Mouse (Mus musculus): ENCODE data around the gene Slc36a3.
"Not testable (repeated sequence)": the region's sequence is repeated elsewhere in the genome, so short reads cannot be mapped to it uniquely, and the experiment has no call there.

Gene Slc36a3

DNA sequence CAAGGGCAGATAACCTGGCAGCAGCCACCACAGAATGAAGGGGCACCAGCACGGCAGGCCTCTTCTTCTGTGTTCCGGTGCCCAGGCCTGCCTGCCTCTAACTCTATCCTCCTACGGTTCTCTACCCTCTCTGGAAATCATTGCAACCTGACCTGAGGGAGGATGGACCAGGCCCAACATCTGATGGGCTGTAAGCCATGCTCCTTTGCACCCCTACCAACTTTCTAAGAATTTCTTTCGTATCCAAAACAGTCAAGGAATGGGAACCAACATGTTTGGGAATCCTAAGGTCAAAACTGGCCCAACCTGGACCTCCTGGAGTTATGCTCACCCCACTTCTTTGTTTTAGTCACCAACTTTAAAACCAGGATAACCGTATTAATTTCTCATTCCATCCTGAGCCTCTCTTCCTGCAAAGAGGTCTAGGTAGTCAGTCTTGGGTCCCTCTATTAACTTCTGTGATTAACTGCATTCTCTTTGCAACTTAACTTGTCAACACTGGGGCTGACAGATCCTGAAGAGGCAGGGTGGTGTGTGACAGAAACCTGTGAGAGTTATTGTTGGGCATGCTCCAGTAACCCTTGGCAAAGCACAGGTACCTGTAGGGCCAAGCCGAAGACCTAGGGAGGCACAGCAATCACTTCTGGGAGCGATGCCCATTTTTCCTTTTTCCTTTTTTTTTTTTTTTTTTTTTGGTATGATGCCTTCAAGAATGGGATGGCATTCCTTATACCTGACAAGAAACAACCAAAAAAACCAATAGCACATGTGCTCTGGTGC is 41.8 kb downstream of the Slc36a3 start:
- DNase-seq (ENCODE audit: low spot score in 2 of 2): no peak

DNA sequence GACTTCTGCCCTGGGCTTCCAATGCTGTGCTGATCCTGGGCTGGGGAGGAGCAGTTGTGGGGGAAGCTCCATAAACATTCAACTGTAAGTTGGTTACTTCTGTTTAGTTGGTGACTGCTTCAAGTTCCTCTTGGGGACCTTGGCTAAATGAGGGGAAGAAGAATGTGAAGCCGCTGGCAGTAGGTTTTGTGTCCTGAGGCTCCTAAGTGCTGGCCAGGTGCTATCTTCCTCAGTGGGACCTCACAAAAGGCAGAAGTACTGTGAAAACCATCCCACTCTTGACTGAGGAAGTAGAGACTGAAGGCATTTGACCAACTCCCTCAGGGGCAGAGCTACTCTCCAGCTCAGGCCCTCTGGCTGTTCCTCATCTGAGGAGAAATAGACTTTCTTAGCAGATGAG is 44.9 kb downstream of the Slc36a3 start:
- DNase-seq (ENCODE audit: low spot score in 2 of 2): no peak

DNA sequence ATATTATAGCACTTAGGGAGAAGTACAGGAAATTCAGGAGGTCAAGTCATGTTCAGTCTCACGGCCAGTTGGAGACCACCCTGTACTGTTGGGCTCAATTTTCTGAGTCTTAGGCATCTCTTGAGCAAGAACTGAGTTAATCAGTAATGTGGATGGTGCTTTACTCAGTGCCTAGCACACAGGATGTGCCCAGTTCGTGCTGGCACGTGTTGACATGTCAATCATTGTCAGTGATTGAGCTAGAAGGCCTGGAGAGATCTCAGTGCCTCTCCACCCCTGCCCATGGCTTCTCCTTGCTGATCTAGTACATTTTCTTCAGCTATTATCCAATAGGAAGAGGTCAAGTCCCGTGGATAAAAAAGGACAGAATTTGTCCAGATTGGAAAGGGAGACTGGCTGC is 46.1 kb downstream of the Slc36a3 start:
- DNase-seq (ENCODE audit: low spot score in 2 of 2): no peak

DNA sequence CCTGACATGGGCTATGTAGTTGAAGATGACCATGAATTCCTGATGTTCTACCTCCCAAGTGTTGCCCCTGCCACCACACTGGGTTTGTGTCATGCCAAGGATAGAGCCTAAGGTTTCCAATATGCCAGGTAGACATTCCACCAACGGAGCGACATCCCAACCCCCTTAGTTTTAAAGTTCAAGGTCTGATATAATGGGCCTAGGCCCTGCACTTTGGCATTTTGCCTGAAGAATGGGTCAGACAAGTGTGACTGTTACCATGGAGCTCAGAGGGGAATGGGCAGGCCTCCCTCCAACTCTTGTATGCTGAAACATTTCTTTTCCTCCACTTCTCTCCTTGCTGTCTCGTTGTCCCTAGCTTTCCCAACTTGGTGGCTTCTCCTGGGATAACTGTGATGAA is 48.3 kb downstream of the Slc36a3 start:
- DNase-seq (ENCODE audit: low spot score in 2 of 2): no peak

DNA sequence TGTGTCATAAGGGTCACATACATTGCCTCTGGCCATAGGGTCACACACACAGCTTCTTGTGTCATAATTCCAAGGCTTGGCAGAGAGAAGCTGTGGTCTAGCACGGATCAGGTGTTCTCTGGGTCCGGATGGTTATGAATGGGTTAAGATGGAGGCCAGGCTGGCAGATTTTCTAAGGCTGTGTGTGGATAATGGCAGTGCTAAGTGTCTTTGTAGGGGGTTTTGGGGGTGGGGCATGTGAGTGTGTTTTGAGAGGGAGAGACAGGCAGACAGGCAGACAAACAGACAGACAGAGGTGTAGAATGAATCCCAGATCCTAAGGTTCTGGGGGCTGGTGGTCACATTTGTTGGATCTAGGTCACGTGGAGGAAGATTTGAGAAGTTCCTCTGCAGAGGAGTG is 49.5 kb downstream of the Slc36a3 start:
- DNase-seq (ENCODE audit: low spot score in 2 of 2): no peak

DNA sequence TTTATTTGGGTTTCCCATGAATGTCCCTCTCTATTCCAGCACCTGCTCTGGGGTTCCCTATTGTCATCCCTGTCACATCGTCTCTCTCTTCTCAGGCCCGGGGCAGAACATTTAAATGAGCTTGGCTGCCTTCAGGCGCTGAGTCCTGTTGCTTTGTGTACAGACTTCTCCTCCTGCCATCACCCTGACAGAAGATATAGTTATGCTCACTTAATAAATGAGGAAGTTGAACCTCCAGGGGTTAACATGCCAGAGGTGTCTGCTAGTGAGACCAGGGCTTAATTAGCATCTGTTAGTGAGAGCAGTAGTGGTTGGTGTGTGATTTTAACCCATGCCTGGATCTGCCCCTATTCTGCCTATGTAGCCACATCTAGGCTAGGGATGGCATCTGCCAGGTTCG is 51.6 kb downstream of the Slc36a3 start:
- DNase-seq (ENCODE audit: low spot score in 2 of 2): no peak

DNA sequence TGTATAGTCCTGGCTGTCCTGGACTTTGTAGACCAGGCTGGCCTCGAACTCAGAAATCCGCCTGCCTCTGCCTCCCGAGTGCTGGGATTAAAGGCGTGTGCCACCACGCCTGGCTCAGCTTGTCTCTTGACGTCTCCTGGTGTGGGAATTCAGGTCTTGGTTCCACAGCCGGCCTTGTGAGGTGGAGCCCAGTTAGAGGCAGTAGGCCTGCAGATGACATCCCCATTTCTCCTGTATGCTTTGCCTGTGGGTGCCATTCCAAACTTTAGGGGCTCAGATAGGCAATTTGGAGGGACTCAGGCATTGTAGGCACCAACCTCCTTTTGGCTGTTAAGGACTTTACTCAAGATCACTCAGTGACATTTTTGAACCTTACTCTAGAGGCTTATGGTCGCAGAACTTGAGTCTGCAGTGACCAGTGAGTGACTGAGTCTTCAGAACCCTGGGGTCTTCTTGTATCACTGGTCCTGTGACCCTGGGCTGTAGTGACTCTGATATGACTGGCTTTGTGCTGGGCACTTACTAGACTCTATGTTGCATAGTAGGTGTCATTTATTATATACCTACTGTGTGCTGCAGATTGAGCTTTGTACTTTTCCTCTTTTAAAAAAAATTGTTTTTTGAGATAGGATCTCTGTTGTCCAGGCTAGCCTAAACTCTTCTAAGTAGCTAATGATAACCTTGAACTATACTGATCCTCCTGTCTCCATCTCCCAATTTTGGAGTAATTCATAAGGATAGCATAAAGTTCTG is 52.3 kb downstream of the Slc36a3 start:
- DNase-seq (ENCODE audit: low spot score in 2 of 2): no peak

DNA sequence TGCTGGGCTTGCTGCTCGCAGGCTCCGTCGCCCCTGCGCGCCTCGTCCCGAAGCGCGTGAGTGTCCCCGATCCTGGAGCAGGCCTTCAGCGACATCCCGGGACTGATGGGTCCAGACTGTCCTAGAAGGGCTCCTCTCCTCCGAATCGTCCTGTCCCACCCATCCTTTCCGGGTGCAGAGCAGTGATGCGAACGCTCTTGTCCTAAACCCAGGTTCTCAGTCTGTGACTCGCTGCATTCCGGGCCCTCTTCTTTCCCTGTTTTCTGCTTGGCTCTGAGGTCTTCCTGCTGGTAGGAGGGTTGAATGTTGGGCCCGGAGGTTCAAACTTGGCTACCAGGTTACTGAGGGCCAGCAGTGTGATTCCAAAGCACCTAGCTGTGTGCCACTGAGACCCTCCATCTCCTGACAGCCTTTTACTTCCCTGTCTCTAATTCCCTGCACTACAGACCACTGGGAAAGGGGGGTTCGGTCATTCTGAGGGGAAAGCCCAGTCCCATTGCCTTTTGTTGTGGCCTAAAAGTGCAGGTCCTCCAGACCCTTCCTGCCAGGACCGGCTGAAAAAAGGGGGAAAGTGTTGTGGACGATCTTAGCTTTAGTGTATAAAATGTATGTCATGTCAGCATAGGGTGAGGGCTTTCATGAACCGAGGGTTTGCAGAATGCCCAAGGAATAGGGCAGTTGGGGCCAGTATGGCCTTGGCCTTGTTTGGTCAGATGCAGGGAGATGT is 53.2 kb downstream of the Slc36a3 start:
- peak in 1 of 2 experiments; percentile 8 for DNase-seq (ENCODE audit: low spot score in 2 of 2)

DNA sequence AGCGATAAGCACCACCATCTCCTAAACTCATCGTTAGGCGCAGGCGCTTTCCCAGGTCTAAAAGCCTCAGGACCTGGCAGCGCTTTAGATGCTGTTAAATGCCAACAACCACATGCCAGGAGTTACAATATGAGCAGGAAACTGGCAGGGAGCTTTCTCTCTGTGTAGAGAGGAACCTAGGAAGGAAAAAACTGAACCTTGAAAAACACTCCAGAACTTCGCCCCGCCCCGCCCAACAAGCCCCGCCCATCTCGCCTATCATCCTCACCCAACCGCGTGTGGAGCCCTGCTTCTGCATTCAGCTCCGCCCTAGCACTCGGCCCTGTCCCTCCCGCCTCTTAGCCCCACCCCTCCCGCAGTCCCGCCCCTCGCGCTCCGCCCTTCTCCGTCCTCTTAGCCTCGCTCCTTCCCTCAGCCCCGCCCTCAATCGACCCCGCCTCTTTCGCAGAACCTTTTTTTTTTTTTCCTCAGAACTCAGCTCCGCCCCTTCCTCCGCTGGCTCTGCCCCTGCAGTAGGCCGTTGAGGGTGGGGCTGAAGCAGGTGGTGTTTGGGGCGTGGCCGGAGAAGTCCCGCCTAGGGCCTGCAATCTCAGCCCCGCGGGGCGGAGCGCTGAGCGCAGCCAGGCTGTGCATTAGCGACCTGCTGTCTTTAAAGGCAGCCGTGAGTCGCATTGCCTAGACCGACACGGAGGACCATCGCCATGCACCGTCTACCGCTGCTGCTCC is 53.9 kb downstream of the Slc36a3 start, which contains the start of gene Gm2a:
Gene Gm2a (plus strand): TSS at position 653 of the 726 bp plus-strand sequence.
- peak; percentile 90 to 94 for DNase-seq (ENCODE audit: low spot score in 2 of 2)

DNA sequence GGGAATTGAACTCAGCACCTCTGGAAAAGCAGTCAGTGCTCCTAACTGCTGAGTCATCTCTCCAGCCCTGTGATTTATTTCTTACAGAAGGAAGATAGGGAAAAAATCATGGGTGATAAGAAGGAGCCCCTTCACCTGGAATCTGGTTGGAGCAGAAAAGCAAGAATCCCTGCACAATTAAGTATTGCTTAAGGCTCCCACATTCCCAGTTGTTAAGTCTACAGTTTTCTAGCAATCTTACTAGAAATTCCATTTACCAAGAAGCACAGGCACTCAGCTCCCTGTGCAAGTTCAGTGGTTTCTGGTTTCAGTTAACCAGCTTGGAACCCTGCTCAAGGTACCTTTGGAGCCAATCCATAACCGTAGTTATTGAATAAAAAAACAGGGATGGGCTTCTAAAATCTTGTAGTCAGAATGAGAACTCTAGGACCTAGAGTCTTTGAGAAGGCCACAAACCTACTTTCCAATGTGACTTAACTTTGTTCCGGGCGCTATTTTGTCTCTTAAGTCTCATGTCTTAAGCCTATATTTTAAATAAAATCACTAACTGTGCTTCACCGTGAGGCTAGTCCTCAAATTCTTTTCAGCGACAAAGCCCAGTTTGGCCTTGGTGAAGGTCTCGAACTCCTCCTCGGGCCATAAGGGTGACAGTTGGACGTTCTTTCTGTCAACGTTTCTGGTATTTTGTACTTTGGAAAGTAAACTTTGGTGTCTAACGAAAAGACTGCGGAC is 54.6 kb downstream of the Slc36a3 start:
- no peak for DNase-seq (ENCODE audit: low spot score in 2 of 2)

DNA sequence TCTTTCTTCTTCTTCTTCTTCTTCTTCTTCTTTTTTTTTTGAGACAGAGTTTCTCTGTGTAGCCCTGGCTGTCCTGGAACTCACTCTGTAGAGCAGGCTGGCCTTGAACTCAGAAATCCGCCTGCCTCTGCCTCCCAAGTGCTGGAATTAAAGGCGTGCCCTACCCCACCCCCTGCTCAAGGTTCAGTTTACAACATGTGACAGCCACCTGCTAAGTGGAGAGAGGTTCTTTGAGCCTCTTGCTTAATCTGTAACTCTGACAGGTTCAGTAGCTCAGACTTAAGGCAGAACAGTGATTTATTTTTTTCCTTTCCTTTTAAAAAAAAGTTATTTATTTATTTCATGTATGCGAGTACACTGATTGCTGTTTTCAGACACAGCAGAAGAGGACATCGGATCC is 55.2 kb downstream of the Slc36a3 start:
- DNase-seq (ENCODE audit: low spot score in 2 of 2): not testable (repeated sequence)

DNA sequence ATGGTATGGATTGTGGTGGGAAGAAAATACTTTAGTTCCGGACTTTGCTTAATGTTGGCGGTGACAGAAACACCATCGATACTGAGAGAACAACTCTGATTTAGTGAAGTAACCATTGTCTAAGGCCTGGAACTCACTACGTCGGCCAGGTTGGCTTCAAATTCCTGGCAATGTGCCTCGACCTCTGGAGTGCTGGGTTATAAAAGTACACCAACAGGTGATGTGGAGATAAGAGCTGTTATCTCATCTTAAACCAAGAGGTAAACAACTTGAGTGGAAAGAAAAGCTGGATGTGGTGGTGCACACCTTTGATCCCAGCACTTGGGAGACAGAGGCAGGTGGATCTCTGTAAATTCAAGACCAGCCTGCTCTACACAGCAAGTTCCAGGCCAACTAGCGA is 58.4 kb downstream of the Slc36a3 start:
- DNase-seq (ENCODE audit: low spot score in 2 of 2): no peak

DNA sequence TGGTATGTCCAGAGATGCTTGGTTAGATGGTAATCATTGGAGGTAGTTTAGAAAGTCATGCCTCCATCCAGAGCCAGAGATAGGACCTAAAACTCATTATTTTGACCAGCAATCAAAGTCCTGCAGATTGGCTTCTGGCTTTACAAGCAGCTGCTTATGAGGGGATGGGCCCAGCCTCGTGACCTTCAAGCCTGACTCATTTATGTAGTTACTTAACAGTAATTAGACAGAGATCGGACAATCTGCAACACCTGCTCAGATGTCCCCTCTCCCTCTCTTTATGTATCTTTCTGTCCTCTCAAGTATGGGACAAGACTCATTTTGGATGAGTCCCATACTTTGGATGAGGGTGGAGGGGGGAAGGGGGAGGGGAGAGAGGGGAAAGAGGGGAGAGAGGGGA is 61.6 kb downstream of the Slc36a3 start:
- DNase-seq (ENCODE audit: low spot score in 2 of 2): no peak

DNA sequence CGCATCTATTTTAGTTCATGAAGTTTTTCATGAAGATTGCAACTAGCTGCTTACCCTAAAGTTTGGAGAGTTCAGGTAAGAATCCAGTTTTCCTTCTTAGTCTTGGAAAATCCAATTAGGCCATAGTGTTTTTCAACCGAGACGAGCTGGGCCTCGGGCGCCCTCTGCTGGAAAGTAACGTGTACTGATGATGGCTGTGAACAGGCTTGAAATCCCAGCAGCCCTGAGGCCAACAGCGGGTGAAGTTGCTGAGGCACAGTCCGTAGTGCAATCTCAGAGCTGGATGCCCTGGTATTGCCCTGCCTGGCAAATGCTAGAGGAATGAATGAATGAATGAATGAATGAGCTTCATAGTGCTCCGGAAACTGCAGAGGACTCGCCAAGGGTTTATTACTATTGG is 64.5 kb downstream of the Slc36a3 start:
- DNase-seq (ENCODE audit: low spot score in 2 of 2): peak in 1 of 2 experiments; percentile 49

DNA sequence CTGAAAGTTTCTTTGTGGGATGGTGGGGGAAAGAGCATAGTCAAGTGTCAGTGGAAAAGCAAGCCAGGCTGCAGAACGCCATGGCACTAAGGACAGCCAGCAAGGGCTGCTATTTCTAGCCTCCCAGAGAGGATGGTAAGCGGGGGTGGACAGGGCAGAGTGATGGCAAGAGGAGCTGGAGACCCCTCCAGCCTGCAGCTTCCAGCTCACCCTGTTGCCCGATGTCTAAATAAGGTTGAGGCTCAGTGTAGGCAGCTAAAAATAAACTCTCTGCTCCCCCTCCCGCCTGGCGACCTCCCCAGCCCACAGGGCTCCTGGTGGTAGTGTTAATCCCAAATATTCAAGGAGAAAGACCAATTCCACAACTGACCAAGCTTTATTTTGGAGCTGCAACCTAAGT is 66.1 kb downstream of the Slc36a3 start:
- DNase-seq (ENCODE audit: low spot score in 2 of 2): no peak

DNA sequence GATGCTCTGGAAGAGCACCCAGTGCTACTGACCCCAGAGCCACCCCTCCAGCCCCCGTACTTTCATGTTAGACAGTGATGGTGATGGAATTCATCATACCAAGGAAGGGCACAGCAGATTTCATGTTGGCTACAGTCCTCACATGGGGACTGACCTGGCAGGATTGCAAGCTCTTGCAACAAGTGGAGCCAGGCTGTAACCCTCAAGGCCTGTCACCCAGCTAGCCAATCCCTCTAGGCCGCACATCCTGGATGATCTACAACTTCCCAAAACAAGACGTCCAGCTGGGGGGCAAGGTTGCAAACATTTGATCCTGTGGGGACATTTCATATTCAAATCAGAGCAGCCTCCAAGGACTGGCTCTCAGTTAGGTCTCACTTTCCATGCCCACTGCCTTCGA is 66.9 kb downstream of the Slc36a3 start:
- no peak for DNase-seq (ENCODE audit: low spot score in 2 of 2)

DNA sequence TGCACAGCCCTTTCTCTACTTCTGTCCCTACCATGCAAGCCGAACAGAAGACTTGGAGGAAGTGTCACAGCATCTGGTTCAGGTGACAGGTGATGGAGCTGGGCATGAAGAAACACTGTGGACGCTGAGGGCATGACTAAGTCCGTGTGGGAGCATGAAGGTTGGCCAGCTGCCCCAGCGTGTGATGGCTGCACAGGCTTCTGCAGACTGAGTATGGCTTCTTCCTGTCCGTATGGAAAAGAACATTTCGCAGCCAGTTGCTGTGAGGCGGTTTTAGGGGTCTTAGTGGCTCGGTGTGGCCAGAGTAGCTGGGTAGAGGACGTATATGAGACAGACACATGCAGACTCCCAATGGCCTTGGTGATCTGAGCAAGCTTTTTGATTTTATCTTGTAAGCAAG is 70.3 kb downstream of the Slc36a3 start:
- no peak for DNase-seq (ENCODE audit: low spot score in 2 of 2)

DNA sequence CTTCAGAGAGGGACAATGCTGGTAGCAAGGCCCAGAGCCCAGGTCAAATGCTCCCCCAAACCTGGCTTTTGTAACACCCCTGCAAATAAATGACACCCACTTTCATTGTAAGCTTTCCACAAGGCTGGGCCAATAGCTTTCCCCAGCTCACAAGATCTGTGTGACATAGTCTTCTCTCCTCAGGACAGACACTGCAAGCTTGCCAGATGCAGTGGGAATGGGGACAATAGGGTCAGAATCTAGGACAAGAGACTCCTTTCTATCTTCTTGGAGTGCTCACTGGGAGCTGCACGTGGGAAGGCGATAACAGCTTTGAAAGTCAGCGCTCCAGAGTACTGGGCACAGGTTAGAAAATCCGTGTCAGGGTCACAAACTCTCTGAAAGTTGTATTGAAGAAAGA is 72.3 kb downstream of the Slc36a3 start:
- DNase-seq (ENCODE audit: low spot score in 2 of 2): no peak

DNA sequence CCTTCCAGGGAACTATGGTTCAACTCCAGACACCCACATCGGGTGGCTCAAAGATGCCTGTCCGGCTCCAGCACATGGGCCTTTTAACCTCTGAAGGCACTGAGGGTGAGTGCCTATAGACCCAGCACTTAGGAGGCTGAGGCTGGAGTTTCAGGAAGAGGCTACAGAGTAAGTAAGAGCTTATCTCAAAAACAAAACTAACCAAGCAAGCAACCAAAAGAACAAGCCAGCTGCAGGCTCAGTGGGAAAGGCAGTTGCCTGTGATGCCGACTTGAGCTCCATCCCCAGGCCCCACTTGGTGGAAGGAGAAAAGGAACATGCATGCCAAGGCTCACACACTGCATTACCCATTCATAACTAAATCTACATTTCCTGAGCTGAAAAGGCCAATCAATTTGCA is 73.0 kb downstream of the Slc36a3 start:
- DNase-seq (ENCODE audit: low spot score in 2 of 2): no peak

DNA sequence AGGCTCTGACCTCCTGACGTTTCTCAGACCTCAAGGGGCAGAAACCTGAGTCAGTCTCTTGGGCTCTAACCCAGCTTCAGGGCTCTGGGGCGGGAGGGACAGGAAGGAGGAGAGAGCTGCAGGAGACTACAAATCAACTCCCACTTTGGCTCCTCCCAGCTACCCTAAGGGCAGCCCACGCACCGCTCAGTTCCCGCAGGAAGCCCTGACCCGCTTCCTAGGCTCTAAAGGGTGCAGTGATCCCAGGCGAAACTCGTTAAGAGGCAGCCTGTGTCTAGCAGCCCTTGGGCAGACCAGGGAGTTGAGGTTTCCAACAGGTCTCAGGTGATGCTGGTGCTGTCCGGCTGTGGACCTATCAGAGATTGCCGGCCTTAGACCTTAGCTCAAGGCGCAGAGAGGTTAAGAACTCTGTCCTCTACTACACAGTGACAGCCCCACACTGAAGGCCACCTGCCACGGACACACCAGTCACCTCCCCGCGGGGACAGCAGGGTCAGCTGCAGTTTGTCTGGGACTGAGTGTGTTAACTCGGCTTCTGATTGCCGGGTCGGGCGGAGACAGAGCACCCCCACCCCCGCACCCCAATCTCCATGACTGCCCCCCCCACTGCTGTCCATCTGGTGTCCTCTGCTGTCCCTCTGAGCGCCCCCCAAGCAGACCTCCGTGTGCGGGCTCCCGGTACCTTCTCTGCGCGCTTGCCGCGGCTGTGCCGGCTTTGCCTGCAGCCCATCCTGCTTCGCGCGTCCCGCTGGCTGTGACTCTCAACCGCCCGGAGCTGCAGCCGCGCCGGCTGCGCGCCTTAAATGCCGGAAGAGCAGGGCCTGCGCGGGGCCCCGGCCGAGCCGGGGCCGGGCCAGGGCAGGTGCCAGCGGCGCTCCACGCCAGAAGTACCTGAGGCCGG is 73.9 kb downstream of the Slc36a3 start, which contains the start of gene Ccdc69:
Gene Ccdc69 (minus strand): TSS at position 801 of the 901 bp plus-strand sequence.
- no peak for DNase-seq (ENCODE audit: low spot score in 2 of 2)

Data from left cerebral cortex, adult 9 months (tissue).